Mouse (Mus musculus) inflammation-experienced regulatory T-cells, adult 6 months (primary cell): ENCODE measurements at regions not wholly inside any gene's neighbourhood (a gene's known extent, or its start where the extent isn't known, plus 50 kb on each side); places are given as distances from the start of the nearest gene placed in this dataset.
A peak's percentile ranks its signal among the peaks of the same experiment; 100 is the strongest.
"Not testable (repeated sequence)": the region's sequence is repeated elsewhere in the genome, so short reads cannot be mapped to it uniquely, and the experiment has no call there.

ENCODE experiments used
- ATAC-seq: one replicate; pipeline ENCODE4 v1.8.0; 2017

GRCm38 (mm10) chr19:35034408-35034807 lies 112.2 kb downstream of the Kif20b start:
- no peak for ATAC-seq

DNA sequence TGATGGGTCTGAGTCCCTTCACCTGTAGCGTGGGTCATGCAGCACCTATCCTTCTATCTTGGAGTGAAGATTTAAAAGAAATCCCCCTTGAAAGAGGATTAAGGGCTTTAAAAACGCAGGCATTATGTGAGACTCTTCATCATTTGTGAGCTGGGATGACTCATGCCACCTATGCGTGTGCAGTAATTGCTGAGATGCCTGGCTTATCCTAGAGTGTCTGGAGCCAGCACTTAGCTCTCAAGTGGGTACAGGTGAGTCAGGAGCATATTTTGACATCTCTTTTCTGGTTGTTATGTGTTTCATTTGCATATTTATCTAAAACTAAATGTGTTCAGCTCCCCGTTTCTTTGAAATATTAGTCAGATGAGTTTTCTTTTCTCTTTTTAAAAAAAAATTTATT lies 123.4 kb downstream of the Kif20b start:
- ATAC-seq = no peak

DNA sequence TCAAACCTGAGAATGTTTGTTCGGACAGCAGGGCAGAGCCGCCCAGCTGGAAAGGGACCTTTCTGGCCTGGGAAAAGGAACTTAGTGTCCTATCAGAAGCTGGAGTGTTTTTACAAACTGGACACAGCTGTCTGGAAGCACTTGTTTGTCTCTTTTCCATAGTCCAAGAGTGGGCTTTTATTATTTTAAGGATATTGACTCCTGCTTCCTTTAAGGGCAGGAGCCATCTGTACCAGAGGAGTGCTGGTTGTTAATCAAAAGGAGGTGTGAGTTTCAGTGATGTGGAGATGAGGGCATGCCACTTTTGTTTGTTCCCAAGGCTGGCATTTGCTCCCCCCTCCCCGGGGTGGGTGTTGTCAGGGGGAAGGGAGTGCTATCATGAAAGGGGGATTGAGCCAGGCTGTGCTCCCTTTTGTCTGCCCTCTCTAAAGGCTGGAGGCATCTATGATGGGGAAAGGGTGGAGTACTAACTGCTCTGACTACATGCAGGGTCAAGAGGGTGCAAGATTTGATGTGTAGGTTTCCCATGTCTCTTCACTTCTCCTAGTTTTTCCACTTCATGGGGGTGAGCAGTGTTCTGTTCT lies 144.3 kb downstream of the Kif20b start:
- ATAC-seq = no peak

DNA sequence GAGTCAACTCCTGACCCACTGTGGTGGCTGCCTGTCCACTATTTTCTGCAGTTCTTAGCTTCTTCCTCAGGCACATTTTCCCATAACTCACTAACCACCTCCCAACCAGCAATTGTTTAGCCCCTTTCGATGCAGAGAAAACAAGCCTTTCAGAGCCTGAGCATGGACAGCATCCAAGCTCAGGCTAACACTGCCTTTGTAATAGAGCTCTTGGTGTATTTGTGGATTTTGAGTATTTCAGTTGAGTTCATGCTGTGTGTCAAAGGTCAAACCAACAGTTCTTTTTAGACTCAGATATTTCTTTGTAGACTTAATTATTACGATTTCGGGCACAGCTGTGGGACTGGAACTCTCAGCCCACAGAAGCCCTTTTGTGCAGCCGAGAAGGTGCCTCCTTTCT lies 159.0 kb downstream of the Kif20b start:
- ATAC-seq = no peak

GRCm38 (mm10) chr19:35101244-35101643 lies 179.1 kb downstream of the Kif20b start:
- no peak for ATAC-seq

DNA sequence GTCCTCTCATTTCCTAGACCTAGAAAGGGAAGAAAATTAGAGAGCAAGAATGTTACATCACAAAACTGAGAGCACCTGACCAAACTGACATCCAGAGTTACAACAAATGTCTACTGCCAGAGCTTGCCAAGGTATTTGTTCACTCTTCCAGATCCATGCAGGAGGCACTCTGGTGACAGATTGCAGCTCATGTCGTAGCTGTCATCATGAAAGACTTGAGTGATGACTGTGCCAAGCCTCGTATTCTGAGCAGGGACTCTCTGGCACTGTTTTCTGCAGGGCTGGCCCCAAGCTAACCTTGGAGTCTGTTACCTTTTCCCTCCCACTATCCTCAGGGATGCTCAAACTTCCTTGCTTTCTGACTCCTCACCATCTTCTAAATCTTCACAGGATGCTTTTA lies 192.2 kb downstream of the Kif20b start:
- ATAC-seq = no peak

DNA sequence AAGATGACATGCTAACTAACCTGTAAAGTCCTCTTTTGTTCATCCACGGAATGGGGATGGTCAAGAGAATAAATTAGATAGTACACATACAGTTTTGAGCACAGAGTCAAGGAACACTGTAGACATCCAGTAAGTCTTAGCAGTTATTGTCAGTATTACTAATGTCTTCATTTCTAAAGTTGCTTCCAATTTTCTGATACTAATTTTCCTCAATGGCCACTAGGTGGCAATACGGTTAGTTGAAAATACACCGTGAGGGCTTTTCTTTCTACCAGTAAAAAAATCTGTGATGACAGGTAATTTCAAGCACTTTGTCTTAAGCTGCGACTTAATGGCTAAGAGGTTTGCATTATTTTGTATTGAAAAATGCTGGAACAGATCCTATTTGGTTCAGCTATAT lies 203.1 kb downstream of the Kif20b start:
- ATAC-seq = peak; percentile 32

- peak; percentile 57 for ATAC-seq
Observed at GRCm38 (mm10) chr19:35126594-35127051, 204.5 kb downstream of the Kif20b start.

- no peak for ATAC-seq
Observed at GRCm38 (mm10) chr19:35128104-35128503, 205.9 kb downstream of the Kif20b start.

DNA sequence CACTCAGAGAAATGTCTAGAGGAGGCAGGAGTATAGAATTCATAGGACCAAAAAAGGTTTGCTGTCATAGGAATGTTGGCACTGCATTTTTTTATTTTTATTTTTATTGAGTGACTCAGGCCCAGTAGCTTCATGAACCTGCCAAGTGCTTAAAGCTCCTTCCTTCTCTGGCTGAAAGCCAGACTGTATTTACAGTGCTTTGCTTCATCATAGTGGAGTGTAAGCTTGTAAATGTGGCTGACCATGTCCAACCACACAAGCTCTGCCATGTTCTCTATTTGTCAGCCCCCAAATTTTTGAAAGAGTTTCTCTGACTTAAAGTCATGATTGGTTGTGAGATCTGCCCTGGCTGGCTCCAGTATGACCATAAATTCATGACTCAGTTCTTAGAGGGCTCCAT lies 221.0 kb downstream of the Kif20b start:
- ATAC-seq = no peak

- no peak for ATAC-seq
Observed at GRCm38 (mm10) chr19:35143781-35144180, 221.6 kb downstream of the Kif20b start.

DNA sequence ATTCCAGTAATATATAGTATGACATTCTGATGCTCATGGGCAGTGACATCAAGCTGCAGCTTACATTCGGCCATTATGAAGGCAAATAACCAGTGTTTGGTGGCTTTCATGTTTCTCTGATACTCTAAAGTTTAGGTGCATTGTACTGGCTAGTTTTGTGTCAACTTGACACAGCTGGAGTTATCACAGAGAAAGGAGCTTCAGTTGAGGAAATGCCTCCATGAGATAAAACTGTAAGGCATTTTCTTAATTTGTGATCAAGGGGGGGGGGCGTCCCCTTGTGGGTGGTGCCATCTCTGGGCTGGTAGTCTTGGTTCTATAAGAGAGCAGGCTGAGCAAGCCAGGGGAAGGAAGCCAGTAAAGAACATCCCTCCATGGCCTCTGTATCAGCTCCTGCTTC lies 227.3 kb downstream of the Kif20b start:
- ATAC-seq = not testable (repeated sequence)

DNA sequence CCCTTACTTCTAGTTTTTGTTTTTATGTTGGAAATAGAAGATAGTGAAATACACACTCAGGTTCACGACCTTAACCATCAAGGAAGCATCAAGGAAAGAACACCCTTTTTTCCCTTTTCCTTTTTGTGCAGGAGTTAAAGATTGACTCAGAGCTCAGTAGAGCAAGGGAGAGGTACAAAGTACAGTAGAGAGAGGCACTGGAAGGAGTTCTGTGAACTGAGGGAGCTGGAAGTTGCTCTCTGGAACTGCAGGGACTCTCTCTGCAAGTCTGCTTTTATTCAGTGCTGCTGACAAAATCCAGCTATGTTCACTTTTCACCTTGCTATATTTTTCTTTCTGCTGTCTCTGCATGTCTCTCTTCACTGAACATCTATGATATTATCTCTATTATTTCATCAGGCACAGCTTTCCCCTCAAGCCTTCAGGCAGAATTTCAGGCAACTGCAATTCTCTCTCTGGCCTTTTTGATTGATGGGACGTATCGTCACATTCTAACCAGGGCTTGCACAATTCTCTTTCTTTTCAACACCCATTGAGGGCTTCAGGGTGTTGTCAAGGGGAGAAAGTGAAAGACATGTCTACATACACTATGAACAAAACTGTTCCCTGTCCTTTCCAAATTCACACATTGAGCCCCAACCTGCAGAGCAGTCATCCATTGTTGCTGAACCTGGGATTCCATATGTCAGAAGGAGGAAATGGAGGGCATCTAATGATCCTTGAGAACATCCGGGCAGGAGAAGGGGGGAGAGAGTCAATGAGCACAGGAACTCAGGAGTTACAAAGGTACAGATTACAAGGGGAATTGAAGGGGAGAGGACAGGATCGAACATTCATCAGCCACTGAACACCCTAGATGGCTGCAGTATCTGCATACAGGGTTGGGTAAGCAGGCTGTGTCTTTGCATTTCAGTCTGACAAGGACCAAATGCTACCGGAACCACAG lies 228.9 kb downstream of the Kif20b start:
- ATAC-seq = no peak

DNA sequence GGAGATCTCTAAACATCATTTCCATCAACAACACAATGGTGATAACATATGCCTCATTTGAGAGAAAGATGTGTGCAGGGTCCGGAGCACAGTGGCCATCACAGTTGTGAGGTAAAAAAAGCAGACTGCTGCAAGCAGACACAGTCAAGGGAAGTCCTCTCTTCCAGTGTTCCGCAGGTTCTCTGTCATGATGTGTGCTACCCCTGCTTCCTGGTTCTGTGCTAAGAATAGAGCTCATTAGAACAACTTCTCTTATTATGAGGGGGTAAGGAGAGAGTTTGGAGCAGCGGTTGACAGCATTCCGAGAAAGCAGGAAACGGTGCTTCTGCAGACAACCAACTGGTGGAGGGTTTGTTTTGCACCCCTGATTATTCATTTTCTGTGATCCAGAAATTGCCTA lies 229.7 kb downstream of the Kif20b start:
- no peak for ATAC-seq

- no peak for ATAC-seq
Observed at GRCm38 (mm10) chr19:35157849-35158248, 235.7 kb downstream of the Kif20b start.

DNA sequence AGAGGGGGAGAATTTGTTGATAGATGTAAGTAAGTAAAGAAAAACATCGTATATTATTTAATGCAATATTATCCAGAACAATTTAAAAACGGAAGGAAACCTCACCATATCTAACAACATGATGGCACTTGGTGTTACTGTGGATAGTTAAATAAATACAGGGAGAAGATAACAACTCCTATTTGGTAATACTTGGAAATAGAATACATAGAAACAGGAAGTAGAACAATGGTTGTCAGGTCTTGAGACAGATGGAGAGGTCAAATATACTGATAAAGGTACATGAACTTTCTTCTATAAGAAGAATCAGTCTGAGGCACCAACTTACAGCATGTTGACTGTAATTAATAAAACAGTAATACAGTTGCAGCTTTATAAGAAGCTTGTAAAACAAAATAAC lies 242.6 kb downstream of the Kif20b start:
- no peak for ATAC-seq

DNA sequence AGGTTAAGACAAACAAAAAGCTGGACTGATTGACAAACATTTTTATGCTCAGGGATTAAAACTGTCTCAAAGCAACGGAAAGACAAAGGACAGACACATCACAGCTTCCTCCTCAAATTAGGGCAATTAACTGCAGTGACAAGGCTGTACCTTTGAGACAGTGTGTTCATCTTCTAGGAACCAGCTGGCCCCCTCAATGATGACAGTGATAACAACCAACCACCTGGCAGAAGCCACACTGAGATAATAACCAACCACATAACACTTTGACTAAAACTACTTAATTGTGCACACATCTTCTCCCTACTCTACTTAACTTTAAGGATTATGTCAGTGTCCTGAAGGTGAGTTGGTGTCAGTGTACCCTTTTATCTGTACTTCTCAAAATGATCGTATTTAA lies 248.4 kb downstream of the Kif20b start:
- no peak for ATAC-seq

- ATAC-seq = no peak
Observed at GRCm38 (mm10) chr19:35180102-35180501, 257.9 kb downstream of the Kif20b start.

DNA sequence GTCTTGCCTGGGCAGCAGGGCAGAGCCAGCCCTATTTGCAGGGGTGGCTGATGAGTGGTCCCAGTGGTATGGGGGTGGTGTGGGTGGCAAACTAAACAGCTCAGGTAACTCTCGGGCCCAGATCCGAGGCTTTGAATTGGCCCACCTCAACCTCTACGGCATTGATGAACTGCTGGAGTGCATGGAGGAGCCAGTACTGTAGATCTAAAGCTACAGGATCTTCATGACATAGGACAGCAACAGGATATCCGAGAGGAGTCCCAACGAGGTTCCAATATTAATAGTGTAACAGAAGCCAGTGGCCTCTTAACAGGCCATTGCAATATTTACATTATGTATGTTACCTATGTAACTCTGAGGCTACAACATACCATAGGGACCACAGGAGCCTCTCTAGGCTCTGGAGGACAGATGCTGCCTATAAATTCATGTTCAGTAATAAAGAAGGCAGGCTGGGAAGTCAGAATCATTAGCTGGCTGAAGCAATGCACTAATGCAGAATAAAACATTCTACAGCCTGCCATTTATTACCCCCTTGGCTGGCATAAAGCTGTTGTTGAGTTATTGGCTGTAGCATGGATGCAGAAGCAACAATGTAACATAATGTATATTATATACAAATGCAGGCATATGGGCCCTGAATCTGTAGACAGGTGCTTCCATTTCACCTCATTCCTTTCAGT lies 283.5 kb downstream of the Kif20b start:
- ATAC-seq = no peak

- no peak for ATAC-seq
Observed at GRCm38 (mm10) chr19:35244188-35244587, 322.0 kb downstream of the Kif20b start.

DNA sequence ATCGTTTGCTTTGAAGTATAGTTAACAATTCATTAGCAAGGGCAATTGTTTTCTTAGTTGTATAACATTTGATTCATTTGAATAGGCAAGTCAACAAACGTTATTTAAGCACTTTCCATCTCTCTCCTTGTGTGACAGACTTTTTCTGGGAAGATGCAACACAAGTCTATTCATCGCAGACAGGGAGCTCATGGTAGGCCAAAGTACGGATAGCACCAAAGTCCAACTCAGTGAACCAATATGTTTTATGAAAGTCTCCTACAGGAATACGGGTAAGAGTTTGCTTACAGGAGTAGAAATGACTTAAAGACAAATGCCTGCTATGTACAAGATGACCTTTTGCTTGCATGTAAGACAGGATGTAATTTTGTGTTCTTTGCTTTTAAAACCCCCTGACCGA lies 325.4 kb downstream of the Kif20b start:
- ATAC-seq = no peak

DNA sequence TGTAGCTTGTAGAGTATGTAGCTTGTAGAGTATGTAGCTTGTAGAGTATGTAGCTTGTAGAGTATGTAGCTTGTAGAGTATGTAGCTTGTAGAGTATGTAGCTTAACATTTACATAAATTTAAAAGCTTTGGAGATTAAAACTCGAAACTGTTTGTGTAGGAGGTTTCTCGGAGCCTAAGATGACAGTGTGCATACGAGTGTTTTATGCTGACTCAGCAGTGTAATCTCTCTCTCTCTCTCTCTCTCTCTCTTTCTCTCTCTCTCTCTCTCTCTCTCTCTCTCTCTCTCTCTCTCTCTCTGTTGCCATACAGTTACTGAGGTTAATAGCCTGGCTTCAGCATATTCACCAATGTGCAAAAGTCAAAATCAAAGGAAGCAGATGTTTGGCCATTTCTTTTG lies 336.5 kb downstream of the Kif20b start:
- not testable (repeated sequence) for ATAC-seq

DNA sequence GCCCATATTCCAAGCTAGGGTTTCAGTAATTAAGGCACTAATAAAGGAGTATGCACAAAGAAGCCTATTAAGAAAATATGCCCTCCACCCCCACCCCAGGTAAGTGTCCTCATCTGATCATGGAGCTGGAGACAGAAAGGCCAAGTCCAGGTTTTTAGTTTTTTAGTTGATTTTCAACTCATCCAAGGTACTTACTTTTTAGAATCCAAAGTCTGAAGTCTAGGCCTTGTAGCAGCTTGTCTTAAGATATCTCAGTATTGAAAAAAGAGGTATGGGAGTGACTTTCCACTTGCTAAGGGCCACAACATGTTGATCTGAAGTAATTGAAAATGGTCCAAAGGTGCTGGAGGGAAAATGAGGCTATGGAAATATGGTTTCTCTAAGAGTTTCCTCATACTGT lies 340.9 kb downstream of the Kif20b start:
- no peak for ATAC-seq

GRCm38 (mm10) chr19:35278395-35278794 lies 356.2 kb downstream of the Kif20b start:
- ATAC-seq = no peak
